Mouse (Mus musculus) midbrain, embryonic 13.5 days (tissue): Measurements from ENCODE around the gene Upf3a. TPM values are rescaled to one million over a fixed set of nuclear protein-coding genes. Genes with fewer than 3 reads are reported as not detected.
"Not testable (repeated sequence)": the region's sequence is repeated elsewhere in the genome, so short reads cannot be mapped to it uniquely, and the experiment has no call there.

Experiments
- ATAC-seq: fragments of 200-750 bp; cut with Nextera tagmentation; 2 replicates; pipeline ENCODE4 v1.8.0; 2017; ENCODE audit warnings: mild to moderate bottlenecking, moderate TSS enrichment, moderate library complexity
- H3K27ac ChIP-seq: fragments of 300-500 bp; sonication (generic); 2 replicates; pipeline ENCODE4 v1.5.1; 2015; ENCODE audit warnings: inconsistent platforms, mild to moderate bottlenecking, moderate library complexity
- H3K27me3 ChIP-seq: fragments of 300-500 bp; sonication (generic); 2 replicates; pipeline ENCODE4 v1.6.1; 2015; ENCODE audit warnings: mild to moderate bottlenecking, inconsistent platforms
- H3K36me3 ChIP-seq: fragments of 300-500 bp; sonication (generic); 2 replicates; pipeline ENCODE4 v1.6.1; 2015; ENCODE audit warnings: mild to moderate bottlenecking, inconsistent platforms
- H3K4me1 ChIP-seq: fragments of 300-500 bp; sonication (generic); replicated peaks from 2 replicates; pipeline ENCODE4 v1.6.1; 2015; ENCODE audit warnings: inconsistent platforms
- H3K4me2 ChIP-seq: fragments of 300-500 bp; sonication (generic); replicated peaks from 2 replicates; pipeline ENCODE4 v1.6.1; 2015; ENCODE audit warnings: moderate library complexity, mild to moderate bottlenecking, inconsistent platforms
- H3K4me3 ChIP-seq: fragments of 300-500 bp; sonication (generic); replicated peaks from 2 replicates; pipeline ENCODE4 v1.5.1; 2015; ENCODE audit warnings: mild to moderate bottlenecking, inconsistent platforms
- H3K9ac ChIP-seq: fragments of 300-500 bp; sonication (generic); replicated peaks from 2 replicates; pipeline ENCODE4 v1.6.1; 2015; ENCODE audit warnings: mild to moderate bottlenecking, inconsistent platforms
- H3K9me3 ChIP-seq: fragments of 300-500 bp; sonication (generic); 2 replicates; pipeline ENCODE4 v1.6.1; 2016; ENCODE audit warnings: mild to moderate bottlenecking, inconsistent platforms
- WGBS: fragments of 180-500 bp; shearing (Covaris S2); methylation state at CpG from one replicate; pipeline ENCODE4 v1.1.7; 2015; 5-methylcytosine and 5-hydroxymethylcytosine counted together
- polyA plus RNA-seq: library from polyadenylated mRNA; unstranded; fragments of >200 nt; fragmentation: Nextera tagmentation; extraction: Ambion mirVana; gene quantifications from 2 replicates; pipeline ENCODE4 v1.2.1, GENCODE M21; 2015

Upf3a gene
- polyA plus RNA-seq, 1 experiment from 2014 or later = 42.7 TPM

DNA sequence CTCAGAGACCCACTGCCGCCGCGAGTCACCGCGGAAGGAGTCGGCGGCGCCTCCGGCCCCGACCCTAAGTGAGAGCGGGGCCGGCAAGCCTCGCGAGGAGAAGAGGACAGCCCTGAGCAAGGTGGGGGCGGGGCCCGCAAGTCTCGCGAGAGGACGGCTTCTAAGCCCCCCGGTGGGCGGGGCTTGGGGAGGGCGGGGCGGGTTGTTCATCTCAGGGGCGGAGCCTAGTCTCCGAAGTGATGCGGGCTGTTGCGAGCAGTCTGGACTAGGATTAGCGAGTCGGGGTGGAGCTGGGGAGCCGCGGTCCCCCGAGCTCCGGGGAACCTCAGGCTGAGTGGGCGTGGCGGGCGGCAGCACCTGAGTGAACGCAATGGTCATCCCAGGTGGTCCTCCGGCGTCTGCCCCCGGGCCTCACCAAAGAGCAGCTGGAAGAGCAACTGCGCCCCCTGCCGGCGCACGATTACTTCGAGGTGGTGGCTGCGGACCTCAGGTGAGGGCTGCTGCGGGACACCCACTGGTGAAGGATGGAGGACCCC is 417 bp downstream of the Upf3a start:
- peak overlapping the region; percentile 92 for H3K9ac ChIP-seq
- peak overlapping the region; percentile 82 for H3K4me2 ChIP-seq
- H3K36me3 ChIP-seq = peaks cover 41% of the 10 kb centered on the region
- under 1% methylated on average over 47 of the region's 47 CpGs for WGBS
- no peaks in the 10 kb centered on the region for H3K27me3 ChIP-seq
- H3K4me1 ChIP-seq = peaks cover 15% of the 10 kb centered on the region
- no peaks in the 10 kb centered on the region for H3K9me3 ChIP-seq
- H3K4me3 ChIP-seq = peak overlapping the region; percentile 66
- peak overlapping the region; percentile 99 for H3K27ac ChIP-seq
- peak; percentile 96 for ATAC-seq

GRCm38 (mm10) chr8:13789606-13790005 is 4.2 kb downstream of the Upf3a start:
- no peaks in the 10 kb centered on the region for H3K27me3 ChIP-seq
- 98% methylated on average over 8 of the region's 8 CpGs for WGBS
- H3K4me3 ChIP-seq = no peak overlapping the region
- peaks cover 50% of the 10 kb centered on the region for H3K36me3 ChIP-seq
- H3K4me1 ChIP-seq = peaks cover 12% of the 10 kb centered on the region
- no peak overlapping the region for H3K9ac ChIP-seq
- no peak overlapping the region for H3K27ac ChIP-seq
- no peaks in the 10 kb centered on the region for H3K9me3 ChIP-seq
- ATAC-seq = no peak
- no peak overlapping the region for H3K4me2 ChIP-seq

DNA sequence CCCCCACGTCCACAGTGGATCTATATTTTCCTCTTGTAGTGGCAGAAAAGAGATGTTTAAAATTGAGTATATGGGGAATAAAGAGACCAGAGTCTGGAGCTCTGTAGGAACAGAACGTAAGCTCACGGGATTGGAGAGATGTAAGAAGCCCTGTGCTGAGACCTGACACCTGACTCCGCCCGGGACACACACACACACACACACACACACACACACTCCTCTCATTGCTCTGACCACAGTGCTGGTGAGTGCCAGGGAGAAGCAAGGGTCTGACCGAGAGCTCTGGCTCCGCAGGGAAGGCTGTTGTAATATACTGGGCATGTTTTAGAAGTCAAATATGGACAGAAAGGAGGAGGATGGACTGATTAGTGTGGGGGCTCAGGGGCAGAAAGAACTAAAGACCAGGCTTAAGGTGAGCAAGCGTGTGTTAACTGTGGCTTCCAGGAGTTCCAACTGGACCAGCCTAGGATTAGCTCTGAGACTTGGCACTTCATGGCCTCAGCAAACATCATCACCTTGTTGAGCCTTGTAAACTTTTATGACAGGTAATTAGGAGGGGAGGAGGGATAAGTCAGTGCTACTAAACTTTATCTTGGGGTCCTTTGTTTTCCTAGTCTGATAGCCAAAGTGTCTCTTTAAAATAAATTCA is 7.8 kb downstream of the Upf3a start:
- no peak overlapping the region for H3K9ac ChIP-seq
- H3K4me2 ChIP-seq = no peak overlapping the region
- WGBS = 97% methylated on average over 8 of the region's 8 CpGs
- no peak for ATAC-seq
- H3K27ac ChIP-seq = no peak overlapping the region
- H3K27me3 ChIP-seq = no peaks in the 10 kb centered on the region
- H3K36me3 ChIP-seq = peaks cover 73% of the 10 kb centered on the region
- H3K4me1 ChIP-seq = no peaks in the 10 kb centered on the region
- no peaks in the 10 kb centered on the region for H3K9me3 ChIP-seq
- H3K4me3 ChIP-seq = no peak overlapping the region

DNA sequence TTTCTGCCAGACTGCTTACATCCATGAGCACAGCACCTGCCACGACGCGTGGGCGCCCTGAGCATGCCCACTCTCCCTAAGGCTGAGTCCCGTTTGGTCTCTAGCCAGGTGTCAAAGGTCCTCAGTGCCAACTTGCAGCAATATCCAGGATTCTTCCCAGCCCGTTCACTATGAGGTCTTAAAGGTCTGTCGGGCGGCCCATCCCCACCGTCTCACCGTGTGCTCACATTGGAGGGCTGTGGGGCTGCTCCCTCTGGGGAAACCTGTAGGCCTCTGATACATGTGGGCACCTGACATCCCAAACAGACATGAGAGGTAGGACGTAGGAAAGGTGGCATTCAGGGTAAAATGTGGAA is 8.3 kb downstream of the Upf3a start:
- H3K9ac ChIP-seq = no peak overlapping the region
- no peak for ATAC-seq
- H3K36me3 ChIP-seq = peaks cover 73% of the 10 kb centered on the region
- no peaks in the 10 kb centered on the region for H3K9me3 ChIP-seq
- 95% methylated on average over 11 of the region's 11 CpGs for WGBS
- no peak overlapping the region for H3K4me2 ChIP-seq
- no peak overlapping the region for H3K4me3 ChIP-seq
- H3K4me1 ChIP-seq = no peaks in the 10 kb centered on the region
- H3K27ac ChIP-seq = no peak overlapping the region
- H3K27me3 ChIP-seq = no peaks in the 10 kb centered on the region

DNA sequence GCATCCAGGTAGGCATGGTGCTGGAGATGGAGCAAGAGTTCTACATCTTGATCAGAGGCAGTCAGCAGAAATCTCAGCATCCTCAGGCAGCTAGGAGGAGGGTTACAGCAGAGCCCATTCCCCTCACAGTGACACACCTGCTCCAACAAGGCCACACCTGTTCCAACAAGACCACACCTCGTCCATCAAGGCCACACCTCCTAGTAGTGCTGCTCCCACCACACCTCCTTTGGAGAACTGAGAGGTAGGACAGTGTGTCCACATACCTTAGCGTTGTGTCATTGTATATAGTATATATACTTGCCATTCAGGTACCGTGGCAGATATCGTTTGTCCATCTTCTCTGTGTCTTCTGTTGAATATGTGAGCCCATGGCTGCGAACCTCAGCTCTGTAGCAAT is 12.3 kb downstream of the Upf3a start:
- ATAC-seq = no peak
- no peak overlapping the region for H3K4me3 ChIP-seq
- no peaks in the 10 kb centered on the region for H3K9me3 ChIP-seq
- no peak overlapping the region for H3K9ac ChIP-seq
- H3K27ac ChIP-seq = no peak overlapping the region
- peaks cover 62% of the 10 kb centered on the region for H3K36me3 ChIP-seq
- no peaks in the 10 kb centered on the region; the same call in 1 of the 2 replicates for H3K4me1 ChIP-seq
- H3K4me2 ChIP-seq = no peak overlapping the region
- no peaks in the 10 kb centered on the region for H3K27me3 ChIP-seq
- WGBS = 94% methylated on average over 5 of the region's 5 CpGs

DNA sequence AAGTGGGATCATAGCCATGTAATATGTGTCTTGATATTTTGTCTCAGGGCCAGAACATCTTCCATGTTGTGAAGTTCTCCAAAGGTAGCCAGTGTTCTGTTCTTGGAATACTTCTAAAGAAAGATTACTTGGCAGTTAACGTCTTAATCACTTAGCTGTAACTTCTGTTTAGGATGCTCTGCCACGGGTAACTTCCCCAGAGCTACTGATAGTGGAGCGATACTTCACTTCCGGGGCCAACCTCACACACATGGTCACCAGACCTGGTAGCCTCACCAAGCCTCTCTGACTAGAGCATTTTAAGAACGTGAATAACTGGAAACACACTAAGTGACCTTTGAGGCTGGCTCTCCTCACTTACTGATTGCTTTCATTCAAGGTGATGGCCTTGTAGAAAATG is 14.2 kb downstream of the Upf3a start:
- Histone ChIP-seq H3K9ac (no peak overlapping the region), H3K9me3 (no peaks in the 10 kb centered on the region), H3K4me2 (no peak overlapping the region), H3K36me3 (peaks cover 46% of the 10 kb centered on the region), H3K27ac (no peak overlapping the region), H3K4me1 (no peaks in the 10 kb centered on the region; the same call in 1 of the 2 replicates), H3K4me3 (no peak overlapping the region), H3K27me3 (no peaks in the 10 kb centered on the region)
- ATAC-seq = no peak
- 91% methylated on average over 5 of the region's 5 CpGs for WGBS

- WGBS = 82% methylated on average over 7 of the region's 7 CpGs
These were observed 43.3 kb downstream of the Upf3a start for GRCm38 (mm10) chr8:13828598-13829172.

GRCm38 (mm10) chr8:13838289-13838688 is 52.9 kb downstream of the Upf3a start, which contains the start of gene AF366264:
Gene AF366264 (minus strand): TSS chr8:13838389.
- H3K36me3 ChIP-seq, H3K4me1 ChIP-seq, H3K27ac ChIP-seq, ATAC-seq, H3K27me3 ChIP-seq, H3K9me3 ChIP-seq, H3K4me3 ChIP-seq, H3K9ac ChIP-seq, H3K4me2 ChIP-seq: not testable (repeated sequence)
- WGBS = 85% methylated on average over 5 of the region's 5 CpGs

More at GRCm38 (mm10) chr8:13828598-13829172, 43.3 kb downstream of the Upf3a start:
- Histone ChIP-seq H3K9me3 (no peaks in the 10 kb centered on the region), H3K4me3 (no peak overlapping the region), H3K36me3 (no peaks in the 10 kb centered on the region), H3K27ac (no peak overlapping the region), H3K9ac (no peak overlapping the region), H3K4me2 (no peak overlapping the region), H3K4me1 (0 out of 2 replicates have a peak, but pooled peaks cover 4% of the 10 kb centered on the region), H3K27me3 (no peaks in the 10 kb centered on the region)
- ATAC-seq = no peak

DNA sequence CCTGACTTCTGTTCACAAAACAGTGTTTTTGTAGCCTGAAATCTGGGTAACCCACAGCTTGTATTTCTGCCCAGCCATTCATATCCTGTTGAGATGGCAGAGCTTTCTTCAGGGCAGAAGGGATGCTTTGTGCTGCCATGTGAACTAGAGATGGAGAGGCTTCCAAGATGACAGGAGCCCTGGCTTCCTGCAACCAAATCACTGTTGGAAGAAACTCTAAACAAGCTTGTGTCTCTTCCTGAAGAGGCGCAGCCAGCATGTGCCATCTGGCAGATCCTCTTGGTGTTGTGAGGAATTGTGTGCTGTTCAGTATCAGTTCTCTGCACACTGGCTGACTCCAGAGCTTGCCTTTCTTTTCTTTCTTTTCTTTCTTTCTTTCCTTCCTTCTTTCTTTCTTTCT is 57.9 kb downstream of the Upf3a start:
- 76% methylated on average over 1 of the region's 1 CpGs for WGBS

More for the DNA sequence above, 57.9 kb downstream of the Upf3a start:
- not testable (repeated sequence) for H3K27me3 ChIP-seq, ATAC-seq, H3K4me2 ChIP-seq, H3K9me3 ChIP-seq, H3K9ac ChIP-seq, H3K4me3 ChIP-seq, H3K27ac ChIP-seq, H3K36me3 ChIP-seq, H3K4me1 ChIP-seq

Other genes with a start within 250 kb of the Upf3a start
- gene 1700029H14Rik, start 223.2 kb upstream of the Upf3a start, polyA plus RNA-seq = not detected in 2 replicates
- 20.6 and 21.7 TPM in 2 replicates for gene Rasa3, start 108.0 kb upstream of the Upf3a start, polyA plus RNA-seq
- 2.2 and 3.1 TPM in 2 replicates for gene Cfap97d2, start 79.7 kb upstream of the Upf3a start, polyA plus RNA-seq
- gene Cdc16, start 27.9 kb upstream of the Upf3a start, polyA plus RNA-seq = 193 and 199 TPM in 2 replicates
- not detected in 2 replicates for gene AF366264, start 52.8 kb downstream of the Upf3a start, polyA plus RNA-seq
- 47.0 and 51.2 TPM in 2 replicates for gene Champ1, start 84.0 kb downstream of the Upf3a start, polyA plus RNA-seq
- gene Coprs, start 104.7 kb downstream of the Upf3a start, polyA plus RNA-seq = 115 and 120 TPM in 2 replicates